Comparison of ENCODE assay signal across 14 mouse cellular contexts in the genomic region with DNA sequence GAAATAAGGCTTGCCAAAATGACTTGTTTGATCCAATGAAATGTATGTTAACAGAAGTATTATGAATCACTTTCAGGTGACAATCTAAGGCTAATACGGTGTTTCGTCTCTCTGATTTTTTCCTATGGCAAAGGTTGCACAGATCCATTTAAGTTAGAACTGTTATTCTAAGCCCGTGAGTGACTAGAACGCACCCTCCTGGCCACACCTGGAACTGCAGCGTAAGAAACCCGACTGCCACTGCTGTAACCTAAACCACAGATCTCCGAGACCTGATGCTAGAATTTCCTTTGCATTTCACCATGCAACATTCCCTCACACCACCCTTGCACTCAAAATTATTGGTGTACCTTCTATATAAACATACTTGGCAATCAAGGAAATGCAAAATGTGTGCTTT.
DNase-seq lines count a peak whose midpoint lies in the region; ATAC-seq and TF ChIP-seq lines count a peak whose summit lies in the region.
"Had no signal": no experiment of that assay in that cellular context is flagged by ENCODE, and none has a peak within 500 bp of the region (broad histone marks: within the 10 kb centered on the region; RNA-seq: fewer than 3 reads in every experiment).

No protein-coding gene starts in this region.

- H3K27me3 ChIP-seq in G1E (ENCODE audit: insufficient read depth, low read length), result peaks cover 2% of the 10 kb centered on the region; the same call in 1 of the 2 replicates
- H3K27me3 ChIP-seq: embryonic facial prominence, embryonic 15.5 days; neural tube, embryonic 15.5 days had no signal

- H3K4me3 ChIP-seq in left cerebral cortex, adult 2 months, result no peak overlapping the region
- no peak overlapping the region for H3K4me3 ChIP-seq in G1E (ENCODE audit: low read depth, low read length)
- H3K4me3 ChIP-seq: embryonic facial prominence, embryonic 15.5 days; midbrain, embryonic 10.5 days; neural tube, embryonic 15.5 days had no signal

- no peaks in the 10 kb centered on the region for H3K4me1 ChIP-seq in G1E (ENCODE audit: insufficient read depth, low read depth, low read length)
- H3K4me1 ChIP-seq: embryonic facial prominence, embryonic 15.5 days had no signal

- intact Hi-C loops in left cerebral cortex, adult 2 months (cut with DNase I), result no loop called here
- intact Hi-C loops in left cerebral cortex, postnatal 36 days (cut with DNase I), result no loop called here

- peak; percentile 30 for TF ChIP-seq CTCF in left cerebral cortex, adult 2 months (IDR thresholded peaks at IDR 0.05)
- TF ChIP-seq CTCF in G1E (IDR thresholded peaks at IDR 0.05; ENCODE audit: low read depth, low read length), result 0 out of 2 replicates have a peak, but pooled peaks have one; percentile 10
- TF ChIP-seq CTCF in brain, embryonic 14.5 days (IDR thresholded peaks at IDR 0.05; ENCODE audit: borderline replicate concordance, extremely low read depth, insufficient read depth, insufficient read length), result 0 out of 2 replicates have a peak, but pooled peaks have one; percentile 29

- TF ChIP-seq POLR2A in brain, embryonic 14.5 days (IDR thresholded peaks at IDR 0.05; ENCODE audit: borderline replicate concordance, extremely low read depth, insufficient read depth, insufficient read length, poor library complexity, severe bottlenecking), result no peak

- H3K27ac ChIP-seq in left cerebral cortex, adult 2 months, result no peak overlapping the region
- H3K27ac ChIP-seq: embryonic facial prominence, embryonic 15.5 days; midbrain, embryonic 10.5 days; neural tube, embryonic 15.5 days had no signal

- H3K9me3 ChIP-seq in G1E (replicated peaks), result no peaks in the 10 kb centered on the region
- H3K9me3 ChIP-seq: embryonic facial prominence, embryonic 15.5 days; midbrain, embryonic 10.5 days; neural tube, embryonic 15.5 days had no signal

- DNase-seq in left cerebral cortex, adult 2 months (ENCODE audit: extremely low spot score in 1 of 2, low spot score in 2 of 2), result no peak
- DNase-seq in left cerebral cortex, postnatal 36 days (ENCODE audit: low spot score in 2 of 2), result no peak
- peak; percentile 23 for DNase-seq in CD4-positive helper T cell, adult 2 months (ENCODE audit: low read depth, low spot score)
- DNase-seq in G1E (ENCODE audit: low spot score), result no peak
- no peak for DNase-seq in brain, embryonic 14.5 days (ENCODE audit: low read depth)
- DNase-seq in spleen, postnatal 14 days (ENCODE audit: low spot score in 2 of 2), result no peak
- no peak for DNase-seq in heart, adult 11 months
- DNase-seq in layer of hippocampus, adult 9-11 months, result no peak
- DNase-seq: cerebellum, adult 8-10 months; heart, postnatal 10 days; kidney, postnatal 25 days had no signal

- ATAC-seq in G1E (ENCODE audit: extremely low read depth, insufficient number of reproducible peaks, low FRiP score, poor library complexity, severe bottlenecking), result no peak

- H3K36me3 ChIP-seq in G1E (replicated peaks), result no peaks in the 10 kb centered on the region
- H3K36me3 ChIP-seq: embryonic facial prominence, embryonic 15.5 days; midbrain, embryonic 10.5 days; neural tube, embryonic 15.5 days had no signal
